Mouse (Mus musculus): ENCODE measurements around the gene Snrpc. TPM values are rescaled to one million over a fixed set of nuclear protein-coding genes. Genes with fewer than 3 reads are reported as not detected.
A peak's percentile ranks its signal among the peaks of the same experiment; 100 is the strongest.

Snrpc gene
- total RNA-seq, 2 experiments from 2014 or later: 69.6 to 70.4 TPM

DNA sequence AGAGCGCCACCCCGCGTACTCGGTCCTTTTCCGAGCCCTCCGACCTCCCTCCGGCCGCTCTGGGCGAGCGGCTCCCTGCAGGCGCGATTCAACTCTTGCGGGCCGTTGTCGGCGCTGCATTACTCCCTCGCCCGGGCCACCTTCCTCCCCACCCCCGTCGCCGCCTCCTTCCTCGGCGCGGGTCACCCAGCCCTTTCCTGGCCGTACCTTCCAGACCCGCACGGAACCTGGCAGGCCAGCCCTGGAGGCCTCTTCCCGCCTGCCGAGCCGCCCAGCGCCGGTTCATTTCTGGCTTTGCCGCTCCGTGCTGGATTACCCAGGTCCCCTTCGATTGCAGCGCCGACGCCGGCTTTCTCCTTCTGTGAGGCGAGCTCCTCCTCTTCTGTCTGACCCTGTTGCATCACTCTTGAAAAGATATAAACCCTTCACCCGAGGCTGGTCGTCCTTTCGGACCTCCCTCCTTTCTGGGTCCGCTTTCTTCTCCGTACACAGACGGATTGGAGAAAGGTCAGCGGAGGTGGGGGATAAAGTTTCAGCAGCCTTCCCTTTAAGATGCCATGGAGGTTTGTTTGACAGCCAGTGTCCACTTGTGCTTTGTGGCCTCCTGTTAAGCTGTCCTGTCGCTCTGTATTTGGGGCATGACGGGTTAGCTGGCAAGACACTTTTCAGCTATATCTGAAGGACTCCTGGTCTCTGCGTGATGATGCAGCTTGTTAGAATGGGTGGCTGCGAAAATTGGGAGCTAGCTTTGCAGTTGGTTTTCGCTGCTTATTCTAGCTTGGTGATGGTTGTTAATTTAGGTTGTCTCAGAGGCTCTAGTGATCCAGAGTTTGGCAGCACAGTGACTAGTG, 19.1 kb downstream of the Snrpc start:
- intact Hi-C loops (cut with DNase I): no loop called here
- peak; percentile 24 to 53 for DNase-seq

DNA sequence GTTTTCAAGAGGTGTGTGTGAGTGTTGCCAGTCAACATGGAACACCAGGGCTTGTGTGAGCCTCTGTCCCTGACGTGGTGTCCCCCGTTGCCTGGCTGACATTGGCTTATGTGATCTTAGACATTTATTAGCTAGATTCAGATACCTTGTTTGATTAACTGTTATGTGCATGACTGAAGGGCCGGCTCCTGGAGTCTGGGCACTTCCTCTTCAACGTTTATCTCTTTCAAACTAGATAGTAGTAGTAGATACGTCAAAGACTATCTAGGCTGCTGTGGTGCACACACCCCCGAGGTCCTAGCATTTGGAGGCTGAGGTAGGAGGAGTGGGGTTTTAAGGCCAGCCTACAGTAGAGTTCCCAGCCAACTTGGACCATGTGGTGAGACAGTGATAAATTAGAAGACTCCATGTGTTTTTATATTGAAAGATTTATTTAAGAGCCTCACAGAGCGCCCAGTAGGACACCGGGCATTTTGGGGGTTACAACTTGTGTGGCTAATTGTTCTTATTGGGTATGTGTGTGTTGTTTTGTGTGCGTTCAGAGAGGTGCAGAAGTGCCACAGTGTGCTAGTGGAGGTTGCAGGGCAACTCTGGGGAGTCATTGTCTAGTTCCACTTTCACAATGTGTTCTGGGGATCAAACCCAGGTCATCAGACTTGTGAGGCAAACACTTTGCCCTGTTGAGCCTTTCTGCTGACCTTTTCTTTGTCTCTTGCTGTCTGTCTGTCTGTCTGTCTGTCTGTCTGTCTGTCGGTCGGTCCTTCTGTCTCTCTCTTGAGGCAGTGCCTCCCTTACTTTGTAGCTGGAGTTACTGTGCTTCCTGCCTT, 19.9 kb downstream of the Snrpc start:
- DNase-seq: no peak
- intact Hi-C loops (cut with DNase I): no loop called here

DNA sequence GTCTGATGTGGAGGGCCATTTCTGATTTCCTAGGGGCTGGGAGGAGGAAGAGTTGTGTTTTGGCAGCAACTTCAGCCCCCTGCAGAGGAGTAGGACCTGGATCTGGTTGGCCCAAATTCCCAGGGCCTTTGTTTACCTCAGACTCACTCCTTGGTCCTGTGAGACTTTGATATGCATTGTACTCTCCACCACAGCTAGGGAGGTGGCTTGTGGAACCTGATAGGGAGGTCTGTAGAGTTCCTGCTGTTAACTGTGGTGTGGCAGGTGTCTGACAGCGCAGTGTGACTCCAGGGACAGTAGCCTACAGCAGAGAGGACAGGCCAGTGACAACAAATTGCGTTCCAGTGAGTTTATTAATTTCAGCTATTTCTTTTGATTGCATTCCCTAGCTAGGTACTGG, 21.2 kb downstream of the Snrpc start:
- DNase-seq: no peak
- intact Hi-C loops (cut with DNase I): no loop called here

DNA sequence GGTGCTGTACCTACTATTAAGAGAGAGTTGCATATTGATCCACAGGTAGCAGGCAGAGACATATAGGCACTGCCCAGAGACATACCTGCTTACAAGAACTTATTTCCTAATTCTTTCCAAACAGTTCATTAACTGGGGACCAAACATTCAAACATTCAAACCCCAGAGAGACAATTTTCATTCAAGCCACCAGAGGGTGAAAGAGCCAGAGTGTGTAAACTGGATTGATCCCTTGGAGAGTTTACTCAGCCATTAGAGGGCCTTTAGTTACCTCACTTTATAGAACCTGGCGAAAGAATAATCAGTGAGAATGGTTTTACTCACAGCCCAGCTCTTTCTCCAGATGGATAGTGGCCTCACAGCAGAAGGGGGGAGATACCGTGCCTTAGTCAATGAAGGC, 27.5 kb downstream of the Snrpc start:
- intact Hi-C loops (cut with DNase I): no loop called here
- DNase-seq: no peak

DNA sequence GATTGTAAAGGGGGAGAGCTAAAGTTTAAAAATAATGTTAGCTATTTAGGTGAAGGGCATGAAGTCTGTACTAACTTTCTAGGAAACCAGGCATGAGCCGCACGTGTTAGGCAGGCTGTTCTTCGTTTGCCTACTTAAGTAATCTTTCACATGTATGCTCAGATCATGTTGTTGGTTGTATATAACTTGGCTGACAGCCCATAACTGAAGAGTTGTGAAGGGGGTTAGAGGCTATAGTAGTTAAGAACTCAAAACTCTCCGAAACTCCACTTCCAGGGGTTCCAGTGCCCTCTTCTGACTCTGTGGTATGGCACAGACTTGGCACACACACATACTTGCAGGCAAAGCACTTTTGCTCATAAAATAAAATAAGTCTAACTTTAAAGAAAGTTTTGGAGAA, 28.8 kb downstream of the Snrpc start:
- intact Hi-C loops (cut with DNase I): no loop called here
- no peak for DNase-seq

DNA sequence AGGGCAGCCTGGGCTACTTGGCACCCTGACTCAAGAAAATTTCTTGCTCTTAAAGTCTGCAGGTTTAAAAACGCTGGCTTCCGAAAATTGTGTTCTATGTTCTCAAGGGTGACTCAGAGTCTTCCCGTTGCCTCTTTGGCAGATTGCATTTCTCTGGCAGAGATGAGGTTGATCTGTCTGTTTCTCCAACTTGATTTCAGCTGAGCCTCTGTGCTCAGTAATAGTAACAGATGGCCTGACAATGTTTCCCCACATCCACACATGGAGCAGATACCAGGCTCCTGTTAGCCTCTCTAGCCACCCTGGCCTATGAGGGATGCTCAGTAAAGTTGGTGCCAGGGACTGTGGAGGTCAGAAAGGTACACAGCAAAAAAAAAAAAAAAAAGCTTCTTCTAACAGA, 33.9 kb downstream of the Snrpc start:
- intact Hi-C loops (cut with DNase I): no loop called here
- DNase-seq: no peak

DNA sequence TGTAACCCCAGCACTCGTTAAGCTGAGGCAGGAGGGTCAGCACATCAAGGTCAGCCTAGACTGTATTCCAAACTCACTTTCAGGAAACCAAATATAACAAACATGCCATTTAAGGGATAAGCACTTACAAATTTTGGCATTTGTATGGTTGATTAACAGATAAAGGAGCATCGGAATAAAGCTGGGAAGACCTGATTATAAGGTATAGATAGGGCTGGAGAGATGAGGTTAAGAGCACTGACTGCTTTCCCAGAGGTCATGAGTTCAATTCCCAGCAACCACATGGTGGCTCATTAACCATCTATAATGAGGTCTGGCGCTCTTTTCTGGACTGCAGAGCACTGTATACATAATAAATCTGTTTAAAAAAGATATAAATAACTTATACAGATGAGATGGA, 35.6 kb downstream of the Snrpc start:
- DNase-seq: no peak
- intact Hi-C loops (cut with DNase I): no loop called here

DNA sequence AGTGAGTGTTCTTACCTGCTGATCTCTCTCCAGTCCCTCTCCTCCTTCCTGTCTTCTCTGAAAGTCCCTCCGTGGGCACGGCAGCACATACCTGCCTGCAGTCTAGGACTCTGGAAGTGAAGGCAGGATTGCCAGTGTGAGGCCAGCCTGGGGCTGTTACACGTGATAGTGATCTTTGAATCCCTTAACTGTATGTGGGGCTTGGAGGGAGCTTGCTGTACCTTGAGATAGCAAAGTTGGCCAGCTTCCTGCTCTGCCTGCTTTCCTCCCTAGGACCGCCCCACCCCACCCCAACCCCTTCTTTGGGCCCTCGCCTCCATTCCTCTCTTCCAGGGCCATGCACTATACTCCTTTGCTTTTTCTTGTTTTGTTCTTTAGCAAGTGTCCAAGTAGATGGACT, 36.6 kb downstream of the Snrpc start:
- intact Hi-C loops (cut with DNase I): no loop called here
- no peak for DNase-seq

DNA sequence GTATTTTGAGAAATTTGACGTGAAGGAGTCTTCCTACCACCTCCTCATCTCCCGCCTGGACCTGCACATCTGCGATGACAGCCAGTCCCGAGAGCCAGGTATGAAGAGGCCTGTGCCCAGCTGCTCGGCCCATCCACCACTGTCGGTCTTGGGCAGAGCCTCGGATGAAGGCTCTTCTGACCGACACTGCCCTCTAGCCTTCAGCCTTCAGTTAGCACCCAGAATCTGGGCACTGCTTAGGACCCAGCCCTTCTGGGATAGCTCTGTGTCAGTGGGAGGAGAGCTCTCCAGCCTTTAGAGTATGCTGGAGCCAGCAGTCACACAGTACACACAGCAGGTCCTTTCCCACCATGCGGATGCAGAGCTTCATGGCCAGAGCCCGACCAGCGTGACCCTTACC, 43.6 kb downstream of the Snrpc start:
- DNase-seq: peak in 1 of 2 experiments; percentile 26
- intact Hi-C loops (cut with DNase I): loop anchor here (5.0 kb wide), 2 partner anchors 54 to 229 kb away; no protein-coding TSS in a partner anchor

DNA sequence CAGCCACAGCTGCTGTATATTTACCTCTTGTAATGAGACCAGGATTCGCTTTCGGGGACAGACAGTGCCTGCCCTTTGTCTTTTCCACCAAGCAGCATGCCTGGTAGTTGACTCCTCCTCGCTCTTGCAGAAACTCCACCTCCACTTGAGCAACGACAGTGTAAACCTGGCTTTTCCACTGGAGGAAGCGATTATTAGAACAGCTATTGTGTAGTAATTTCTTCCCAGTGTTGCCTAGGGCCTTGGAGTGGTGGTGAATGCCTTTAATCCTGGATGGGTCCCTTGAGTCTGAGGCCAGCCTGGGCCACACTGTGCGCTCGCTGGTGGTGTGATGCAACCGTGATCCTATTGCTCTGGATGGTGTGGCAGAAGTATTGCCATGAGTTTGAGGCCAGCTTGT, 45.2 kb downstream of the Snrpc start:
- no peak for DNase-seq
- intact Hi-C loops (cut with DNase I): loop anchor here (5.0 kb wide), 2 partner anchors 56 to 231 kb away; no protein-coding TSS in a partner anchor

DNA sequence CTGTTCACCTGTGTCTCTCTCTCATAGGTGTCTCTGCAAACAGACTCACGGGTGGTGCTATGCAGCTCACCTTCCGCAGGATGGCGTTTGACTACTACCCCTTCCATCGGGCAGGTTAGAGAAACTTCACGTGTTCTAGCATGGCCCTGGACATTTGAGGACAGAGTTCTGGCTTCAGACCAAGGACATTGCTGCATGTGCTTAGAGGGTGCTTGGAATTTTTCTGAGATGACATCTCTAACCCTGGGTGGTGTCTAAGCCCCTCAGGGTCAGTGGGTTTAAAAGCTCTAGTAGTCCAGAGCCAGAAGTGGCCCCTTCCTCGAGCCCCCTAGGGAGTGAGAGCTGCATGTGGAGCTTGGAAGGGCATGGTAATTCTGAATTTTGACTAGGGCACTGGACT, 46.0 kb downstream of the Snrpc start:
- intact Hi-C loops (cut with DNase I): loop anchor here (5.0 kb wide), 2 partner anchors 57 to 232 kb away; no protein-coding TSS in a partner anchor
- DNase-seq: no peak

DNA sequence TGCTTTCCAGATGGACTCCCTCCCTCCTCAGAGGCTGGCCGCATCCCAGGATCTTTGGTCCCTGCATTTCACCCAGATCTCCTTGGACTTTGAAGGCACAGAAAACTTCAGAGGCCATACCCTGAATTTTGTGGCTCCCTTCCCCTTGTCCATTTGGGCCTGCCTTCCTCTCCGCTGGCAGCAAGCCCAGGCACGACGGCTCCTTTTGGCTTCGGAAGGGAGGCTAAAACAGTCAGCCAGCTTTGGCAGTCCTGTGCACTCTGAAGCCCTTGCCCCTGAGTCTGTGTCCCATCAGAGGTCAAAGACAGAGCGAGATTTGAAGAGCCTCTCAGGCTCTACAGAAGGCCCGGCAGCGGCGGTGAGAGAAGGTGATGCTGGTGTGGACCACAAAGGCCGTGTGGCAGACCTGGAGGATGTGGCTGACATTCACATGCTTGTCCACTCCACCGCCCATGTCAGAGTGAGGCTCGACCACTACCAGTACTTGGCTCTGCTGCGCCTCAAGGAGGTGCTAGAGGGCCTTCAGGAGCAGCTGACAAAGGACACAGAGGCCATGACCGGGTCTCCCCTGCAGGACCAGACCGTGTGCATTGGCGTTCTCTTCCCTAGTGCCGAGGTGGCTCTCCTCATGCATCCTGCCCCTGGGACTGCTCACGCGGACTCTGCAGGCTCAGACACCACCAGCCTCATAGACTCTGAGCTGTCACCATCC, 48.7 kb downstream of the Snrpc start:
- DNase-seq: no peak

More for the DNA sequence above, 48.7 kb downstream of the Snrpc start:
- intact Hi-C loops (cut with DNase I): no loop called here

Other genes with a start within 250 kb of the Snrpc start
- gene Nudt3, start 214.7 kb upstream of the Snrpc start, total RNA-seq (2021): 100 to 1,000 TPM; 232 to 233 TPM
- not detected for gene RPS10-NUDT3, start 202.9 kb upstream of the Snrpc start, total RNA-seq (2021)
- 100 to 1,000 TPM; 294 to 354 TPM for gene Rps10, start 201.5 kb upstream of the Snrpc start, total RNA-seq (2021)
- gene Pacsin1, start 182.6 kb upstream of the Snrpc start, total RNA-seq (2021): under 1 TPM; 0.18 to 0.59 TPM
- gene Spdef, start 109.2 kb upstream of the Snrpc start, total RNA-seq (2021): not detected
- gene D17Wsu92e, start 17.5 kb upstream of the Snrpc start, total RNA-seq (2021): 100 to 1,000 TPM; 167 to 174 TPM
- 10 to 100 TPM; 17.0 to 26.8 TPM for gene Uhrf1bp1, start 18.3 kb downstream of the Snrpc start, total RNA-seq (2021)
- gene Anks1, start 71.2 kb downstream of the Snrpc start, total RNA-seq (2021): 10 to 100 TPM in 1 of 2 experiments, 1 to 10 TPM in 1; 7.8 to 13.0 TPM
- 10 to 100 TPM; 14.8 to 16.0 TPM for gene Taf11, start 71.7 kb downstream of the Snrpc start, total RNA-seq (2021)
- not detected for gene Tcp11, start 242.5 kb downstream of the Snrpc start, total RNA-seq (2021)

Data from gastrocnemius, postnatal 36 days (tissue).